Mouse (Mus musculus) neutrophil, adult 83 days (primary cell): ENCODE data around the gene 4933402N03Rik. TPM values are rescaled to one million over a fixed set of nuclear protein-coding genes. Genes with fewer than 3 reads are reported as not detected.

ENCODE experiments used
- total RNA-seq, 2 experiments: library from RNA; stranded (reverse); gene quantifications; one replicate each; pipeline ENCODE4 v1.2.4; 2023

4933402N03Rik gene
- total RNA-seq: not detected

DNA sequence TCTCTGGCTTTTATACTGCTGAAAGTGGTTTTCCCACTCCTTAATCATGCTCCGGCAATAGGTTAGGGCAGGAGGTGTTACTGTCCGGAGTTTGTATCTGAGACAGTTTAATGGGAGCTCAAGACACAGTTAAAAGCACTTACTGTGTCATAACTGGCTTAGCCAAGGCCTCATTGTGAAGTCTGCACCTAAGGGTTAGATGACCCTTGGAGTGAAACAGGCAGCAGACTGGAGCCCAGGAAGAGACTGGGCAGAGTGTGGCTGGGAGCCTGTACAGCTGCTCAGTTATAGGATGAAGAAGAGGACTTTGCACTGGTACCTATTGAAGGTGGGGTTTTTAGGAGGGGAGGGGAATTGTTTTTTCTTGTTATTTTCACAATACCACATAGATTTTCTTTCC, at the start of gene 4933402N03Rik:
Gene 4933402N03Rik (minus strand): TSS at position 101 of the 400 bp plus-strand sequence.

DNA sequence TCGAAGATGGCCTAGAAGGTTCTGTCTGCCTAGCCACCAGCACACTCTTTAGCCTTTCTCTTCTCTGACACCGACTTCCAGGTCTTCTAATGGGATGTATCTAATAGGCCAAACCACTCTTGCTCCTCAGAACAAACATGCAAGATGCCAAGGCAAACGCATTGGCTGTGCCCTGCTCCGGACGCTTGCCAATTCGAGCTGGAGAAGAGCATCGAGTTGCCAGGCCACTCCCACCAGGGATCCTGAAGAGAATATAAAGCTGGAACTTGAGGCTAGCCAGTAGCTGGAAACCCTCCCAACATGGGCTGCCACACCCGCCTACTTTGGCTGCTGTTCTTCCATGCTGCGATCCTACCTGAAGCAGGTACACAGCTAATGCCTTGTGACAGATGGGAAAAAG, 28.0 kb upstream of the 4933402N03Rik start, which contains the start of gene 5430419D17Rik:
Gene 5430419D17Rik (plus strand): TSS at position 282 of the 400 bp plus-strand sequence.

Other genes with a start within 250 kb of the 4933402N03Rik start
- gene Htra1, start 210.2 kb downstream of the 4933402N03Rik start, total RNA-seq: under 1 TPM in 1 of 2 experiments, not detected in 1; 0.22 TPM
- gene Dmbt1, start 114.3 kb downstream of the 4933402N03Rik start, total RNA-seq: not detected
- gene 5430419D17Rik, start 28.1 kb upstream of the 4933402N03Rik start, total RNA-seq: not detected
- gene Cuzd1, start 176.0 kb upstream of the 4933402N03Rik start, total RNA-seq: not detected
- not detected for gene Fam24b, start 183.2 kb upstream of the 4933402N03Rik start, total RNA-seq
- gene Fam24a, start 187.6 kb upstream of the 4933402N03Rik start, total RNA-seq: not detected
- 1 to 10 TPM; 6.6 to 7.1 TPM for gene 2310057M21Rik, start 216.4 kb upstream of the 4933402N03Rik start, total RNA-seq
- 1 to 10 TPM; 4.0 to 8.6 TPM for gene Pstk, start 224.8 kb upstream of the 4933402N03Rik start, total RNA-seq